Mouse (Mus musculus) intestine, postnatal 0 days (tissue): Measurements from ENCODE around the gene Gys2. TPM values are rescaled to one million over a fixed set of nuclear protein-coding genes. Genes with fewer than 3 reads are reported as not detected.
A peak's percentile ranks its signal among the peaks of the same experiment; 100 is the strongest.

Experiments used
- ATAC-seq: fragments of 200-750 bp; cut with Nextera tagmentation; 2 replicates; pipeline ENCODE4 v1.8.0; 2017; ENCODE audit warnings: mild to moderate bottlenecking, moderate TSS enrichment, moderate library complexity
- H3K27ac ChIP-seq: fragments of 300-500 bp; sonication (generic); 2 replicates; pipeline ENCODE4 v1.5.1; 2014; ENCODE audit warnings: mild to moderate bottlenecking, low read depth, low read length, moderate library complexity
- H3K27me3 ChIP-seq: fragments of 300-500 bp; sonication (generic); replicated peaks from 2 replicates; pipeline ENCODE4 v1.6.1; 2014; ENCODE audit warnings: low read length, mixed read lengths; ENCODE audit not compliant: control insufficient read depth, insufficient read depth
- H3K36me3 ChIP-seq: fragments of 300-500 bp; sonication (generic); 2 replicates; pipeline ENCODE4 v1.6.1; 2014; ENCODE audit warnings: mild to moderate bottlenecking, moderate library complexity; ENCODE audit not compliant: control insufficient read depth, insufficient read depth
- H3K4me1 ChIP-seq: fragments of 300-500 bp; sonication (generic); replicated peaks from 2 replicates; pipeline ENCODE4 v1.6.1; 2014; ENCODE audit warnings: antibody characterized with exemption, low read length, mixed read lengths; ENCODE audit not compliant: control insufficient read depth, insufficient read depth
- H3K4me2 ChIP-seq: fragments of 300-500 bp; sonication (generic); replicated peaks from 2 replicates; pipeline ENCODE4 v1.6.1; 2014; ENCODE audit warnings: low read depth, mild to moderate bottlenecking, moderate library complexity
- H3K4me3 ChIP-seq: fragments of 300-500 bp; sonication (generic); 2 replicates; pipeline ENCODE4 v1.5.1; 2014; ENCODE audit warnings: low read depth, low read length
- H3K9ac ChIP-seq: fragments of 300-500 bp; sonication (generic); 2 replicates; pipeline ENCODE4 v1.6.1; 2014; ENCODE audit warnings: mild to moderate bottlenecking, low read depth, low read length
- H3K9me3 ChIP-seq: fragments of 300-500 bp; sonication (generic); 2 replicates; pipeline ENCODE4 v1.6.1; 2016; ENCODE audit warnings: mixed run types; ENCODE audit not compliant: control insufficient read depth
- CTCF ChIP-seq: sonication (generic); IDR thresholded peaks from 2 replicates; pipeline ENCODE4 v1.5.1; 2016; ENCODE audit warnings: low read depth, mild to moderate bottlenecking, control low read depth, antibody characterized with exemption, moderate library complexity
- WGBS: fragments of 180-500 bp; shearing (Covaris S2); extraction: QIAGEN DNeasy Blood & Tissue Kit; methylation state at CpG from one replicate; pipeline ENCODE4 v1.1.7; 2014; 5-methylcytosine and 5-hydroxymethylcytosine counted together
- polyA plus RNA-seq: library from polyadenylated mRNA; unstranded; fragments of >200 nt; fragmentation: Nextera tagmentation; extraction: Ambion mirVana; gene quantifications from 2 replicates; pipeline ENCODE4 v1.2.1, GENCODE M21; 2015

Gys2 gene
- polyA plus RNA-seq, 1 experiment from 2014 or later, result not detected

DNA sequence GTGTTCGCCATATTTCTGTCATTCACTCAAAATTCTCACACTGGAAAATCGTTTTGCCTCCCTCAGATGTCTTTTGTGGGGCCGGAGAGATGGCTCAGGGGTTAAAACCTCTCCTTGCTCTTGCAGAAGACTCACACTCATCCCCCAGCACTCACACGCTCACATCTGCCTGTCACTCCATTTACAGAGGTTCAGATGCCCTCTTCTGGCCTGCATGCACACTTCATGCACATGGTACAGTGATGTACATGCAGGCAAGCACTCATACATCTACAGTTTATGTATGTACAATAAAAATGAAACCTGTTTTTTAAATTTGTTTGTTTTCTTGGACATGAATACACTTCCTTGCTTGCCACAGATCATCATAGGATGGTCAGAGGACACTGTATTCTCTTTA lies 3.3 kb downstream of the Gys2 start:
- H3K27ac ChIP-seq, result no peak overlapping the region
- 54% methylated on average over 4 of the region's 4 CpGs for WGBS
- no peaks in the 10 kb centered on the region for H3K27me3 ChIP-seq
- no peak overlapping the region for H3K4me3 ChIP-seq
- no peaks in the 10 kb centered on the region for H3K4me1 ChIP-seq
- peak; percentile 60 for TF ChIP-seq CTCF
- no peak for ATAC-seq
- H3K36me3 ChIP-seq, result no peaks in the 10 kb centered on the region
- no peak overlapping the region for H3K4me2 ChIP-seq
- no peaks in the 10 kb centered on the region for H3K9me3 ChIP-seq
- no peak overlapping the region for H3K9ac ChIP-seq

DNA sequence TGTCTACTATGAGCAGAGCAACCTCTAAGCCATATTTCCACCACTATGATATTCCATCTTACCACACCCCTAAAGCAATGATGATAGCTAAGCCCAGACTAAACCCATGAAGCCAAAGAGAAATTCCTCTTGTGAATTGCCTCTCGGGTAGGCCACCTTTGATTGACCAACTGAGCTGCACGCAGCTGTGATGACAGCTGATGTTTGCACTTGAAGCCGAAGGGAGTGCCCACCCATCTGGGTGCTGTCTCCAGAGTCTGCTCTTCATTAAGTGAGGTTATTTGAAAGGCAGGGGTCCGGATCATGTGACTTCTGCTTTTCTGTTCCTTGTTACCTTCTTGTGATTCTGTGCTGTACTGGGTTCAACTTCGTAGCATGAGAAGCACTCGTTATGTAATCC lies 10.7 kb downstream of the Gys2 start:
- WGBS, result 65% methylated on average over 6 of the region's 6 CpGs
- no peaks in the 10 kb centered on the region for H3K4me1 ChIP-seq
- H3K27me3 ChIP-seq, result no peaks in the 10 kb centered on the region
- no peak overlapping the region for H3K4me2 ChIP-seq
- TF ChIP-seq CTCF, result no peak
- H3K9ac ChIP-seq, result no peak overlapping the region
- H3K36me3 ChIP-seq, result no peaks in the 10 kb centered on the region
- H3K4me3 ChIP-seq, result no peak overlapping the region
- ATAC-seq, result no peak
- H3K9me3 ChIP-seq, result no peaks in the 10 kb centered on the region
- H3K27ac ChIP-seq, result no peak overlapping the region

GRCm38 (mm10) chr6:142459017-142459678 lies 13.8 kb downstream of the Gys2 start:
- Histone ChIP-seq H3K36me3 (no peaks in the 10 kb centered on the region), H3K4me3 (no peak overlapping the region), H3K27ac (no peak overlapping the region), H3K27me3 (no peaks in the 10 kb centered on the region), H3K9me3 (no peaks in the 10 kb centered on the region), H3K9ac (no peak overlapping the region), H3K4me2 (no peak overlapping the region), H3K4me1 (no peaks in the 10 kb centered on the region)
- no peak for ATAC-seq
- no peak for TF ChIP-seq CTCF
- WGBS, result 43% methylated on average over 14 of the region's 14 CpGs

GRCm38 (mm10) chr6:142458010-142458409 lies 14.9 kb downstream of the Gys2 start:
- no peak overlapping the region for H3K4me3 ChIP-seq
- H3K27me3 ChIP-seq, result no peaks in the 10 kb centered on the region
- H3K36me3 ChIP-seq, result no peaks in the 10 kb centered on the region
- 39% methylated on average over 7 of the region's 7 CpGs for WGBS
- no peak for ATAC-seq
- no peaks in the 10 kb centered on the region for H3K4me1 ChIP-seq
- H3K27ac ChIP-seq, result no peak overlapping the region
- H3K9me3 ChIP-seq, result no peaks in the 10 kb centered on the region
- no peak for TF ChIP-seq CTCF
- no peak overlapping the region for H3K4me2 ChIP-seq
- H3K9ac ChIP-seq, result no peak overlapping the region

GRCm38 (mm10) chr6:142455314-142455996 lies 17.5 kb downstream of the Gys2 start:
- H3K27me3 ChIP-seq, result no peaks in the 10 kb centered on the region
- H3K9me3 ChIP-seq, result no peaks in the 10 kb centered on the region
- H3K4me2 ChIP-seq, result no peak overlapping the region
- no peak for TF ChIP-seq CTCF
- no peak overlapping the region for H3K9ac ChIP-seq
- no peak overlapping the region for H3K4me3 ChIP-seq
- 0 out of 2 replicates have a peak, but pooled peaks have one; percentile 54 for ATAC-seq
- no peaks in the 10 kb centered on the region for H3K4me1 ChIP-seq
- no peak overlapping the region for H3K27ac ChIP-seq
- no peaks in the 10 kb centered on the region for H3K36me3 ChIP-seq
- WGBS, result 54% methylated on average over 7 of the region's 7 CpGs

GRCm38 (mm10) chr6:142453311-142453710 lies 19.6 kb downstream of the Gys2 start:
- H3K36me3 ChIP-seq, result no peaks in the 10 kb centered on the region
- H3K4me2 ChIP-seq, result no peak overlapping the region
- no peak overlapping the region for H3K9ac ChIP-seq
- H3K4me1 ChIP-seq, result no peaks in the 10 kb centered on the region
- no peaks in the 10 kb centered on the region for H3K27me3 ChIP-seq
- ATAC-seq, result no peak
- H3K4me3 ChIP-seq, result no peak overlapping the region
- H3K9me3 ChIP-seq, result no peaks in the 10 kb centered on the region
- WGBS, result 86% methylated on average over 2 of the region's 2 CpGs
- no peak overlapping the region for H3K27ac ChIP-seq
- no peak for TF ChIP-seq CTCF
